Mouse (Mus musculus) cortical plate, adult 2 months (tissue): ENCODE data around the gene Ndufa11.

Experiments used
- CTCF ChIP-seq: fragments of 200-500 bp; IDR thresholded peaks from 2 replicates; pipeline ENCODE4 v1.5.1; 2011; ENCODE audit warnings: mild to moderate bottlenecking, control low read depth, low read length; ENCODE audit not compliant: insufficient read depth; ENCODE audit errors: extremely low read depth
- POLR2A ChIP-seq: fragments of 200-500 bp; IDR thresholded peaks from 2 replicates; pipeline ENCODE4 v1.6.1; 2011; ENCODE audit warnings: mild to moderate bottlenecking, low read length, control low read depth; ENCODE audit not compliant: insufficient read depth; ENCODE audit errors: extremely low read depth

DNA sequence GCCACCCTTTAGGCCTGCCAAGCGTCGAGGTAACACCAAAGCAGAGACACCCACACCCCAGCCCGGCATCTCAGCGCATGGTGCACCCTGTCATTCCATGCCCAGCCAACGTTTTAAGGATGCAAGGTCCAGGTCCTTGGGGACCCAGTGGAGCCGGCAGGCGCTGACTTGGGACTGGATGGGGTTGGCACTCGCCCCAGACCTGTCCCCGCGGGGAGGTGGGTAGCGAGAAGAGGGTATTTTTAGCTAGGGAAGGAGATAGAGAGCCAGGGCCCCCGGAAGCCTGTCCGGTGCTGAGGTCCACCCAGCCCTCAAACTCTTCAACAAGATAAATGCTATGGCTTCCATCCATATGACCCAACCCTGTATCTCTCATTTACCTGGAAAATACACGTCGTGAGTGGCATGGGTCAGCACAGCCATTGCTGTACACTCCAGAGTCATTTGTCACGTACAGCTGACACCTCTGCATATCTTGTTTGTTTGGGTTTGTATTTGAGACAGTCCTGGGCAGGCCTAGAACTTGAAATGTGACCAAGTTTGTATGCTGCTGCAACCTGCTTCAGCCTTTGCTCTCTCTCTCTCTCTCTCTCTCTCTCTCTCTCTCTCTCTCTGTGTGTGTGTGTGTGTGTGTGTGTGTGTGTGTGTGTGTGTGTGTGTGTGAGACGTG is 22.7 kb downstream of the Ndufa11 start:
- TF ChIP-seq POLR2A, result no peak
- no peak for TF ChIP-seq CTCF
